Mouse (Mus musculus): ENCODE results near the gene Cat.

The Cat gene

DNA sequence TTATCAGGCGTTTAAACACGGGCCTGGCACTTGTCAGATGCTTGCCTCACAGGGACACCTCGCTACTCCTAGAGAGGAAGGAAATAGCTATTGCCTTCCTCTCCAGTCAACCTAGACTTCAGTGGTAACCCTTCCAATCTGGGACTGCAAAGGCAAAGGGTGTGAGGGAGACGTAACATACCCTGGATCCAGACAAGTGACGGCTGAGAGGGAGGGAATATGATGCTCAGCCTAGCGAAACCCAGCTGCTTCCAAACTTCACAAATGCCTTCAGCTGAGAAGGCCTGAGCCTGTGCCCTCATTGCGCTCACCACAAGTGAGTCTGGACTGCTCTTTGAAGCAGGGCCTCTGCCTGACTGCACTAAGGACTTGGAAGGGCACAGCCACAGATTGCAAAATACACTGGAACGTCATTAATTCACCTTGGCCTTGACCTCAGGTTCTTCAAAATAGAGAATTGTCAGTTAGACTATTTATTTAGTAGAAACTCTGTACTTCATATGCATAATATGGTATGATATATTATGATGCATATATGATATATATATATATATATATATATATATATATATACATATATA, 52.2 kb downstream of the Cat start:
- DNase-seq = no peak

DNA sequence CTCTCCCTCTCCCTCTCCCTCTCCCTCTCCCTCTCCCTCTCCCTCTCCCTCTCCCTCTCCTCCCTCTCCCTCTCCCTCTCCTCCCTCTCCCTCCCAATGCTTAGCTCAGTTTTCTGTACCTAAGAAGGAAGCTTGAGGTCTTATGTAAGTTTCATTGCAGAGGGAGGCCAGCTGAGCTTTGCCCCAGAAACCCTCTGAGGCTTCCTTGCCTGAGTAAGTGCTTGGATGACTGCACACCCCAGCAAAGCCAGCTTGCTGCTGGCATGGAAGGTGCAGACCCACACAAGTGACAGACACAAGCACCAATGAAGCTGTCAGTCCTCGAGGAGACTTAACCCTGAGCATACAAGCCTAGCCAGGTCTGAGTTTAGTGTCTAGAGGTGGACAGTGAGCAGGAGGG, 54.2 kb downstream of the Cat start:
- DNase-seq = no peak

DNA sequence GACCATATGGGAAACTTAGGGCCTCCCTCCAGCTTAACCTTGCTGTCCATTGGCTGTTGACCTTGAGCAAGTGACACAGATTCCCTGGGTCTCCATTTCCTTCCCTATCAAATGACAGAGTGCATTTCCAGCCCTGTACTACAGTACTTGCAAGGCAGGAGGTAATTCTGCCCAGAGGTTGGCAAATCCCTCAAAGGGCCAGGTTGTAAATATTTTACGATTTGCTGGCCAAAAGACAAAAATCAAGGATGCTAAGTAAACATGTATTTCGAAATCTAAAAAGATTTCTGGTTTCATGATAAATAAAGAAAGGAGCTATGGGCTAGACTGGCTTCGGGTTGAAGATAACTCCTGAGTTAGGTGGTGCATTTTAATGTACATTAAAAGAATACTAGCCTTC, 56.6 kb downstream of the Cat start:
- no peak for DNase-seq

DNA sequence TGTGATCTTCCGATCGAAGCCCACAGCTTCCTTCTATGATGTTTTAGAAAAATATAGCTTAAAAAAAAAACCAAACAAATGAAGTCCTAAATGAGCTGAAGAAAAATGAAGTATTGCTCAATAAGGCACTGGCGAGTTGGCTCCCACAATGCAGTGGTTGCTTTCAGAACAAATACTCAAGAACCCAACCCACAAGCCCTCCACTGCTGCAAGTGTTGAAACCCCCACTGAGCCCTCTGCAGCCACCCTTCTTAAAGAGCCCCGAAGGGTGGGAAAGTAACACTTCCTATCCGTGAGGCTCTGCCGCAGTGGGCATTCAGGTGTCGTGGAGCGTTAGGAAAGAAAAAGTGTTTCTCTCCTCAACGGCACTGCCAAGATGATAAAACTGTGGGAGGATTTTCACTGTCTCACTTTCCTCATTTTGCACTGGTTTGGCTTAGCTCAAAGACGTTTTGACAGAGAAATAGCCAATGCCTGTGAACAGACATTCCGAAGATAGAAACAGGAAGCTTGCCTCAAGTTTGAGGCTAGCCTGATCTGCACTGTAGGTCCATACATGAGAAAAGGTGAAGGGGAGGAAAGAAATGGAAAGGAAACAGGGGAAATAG, 59.4 kb downstream of the Cat start:
- no peak for DNase-seq

DNA sequence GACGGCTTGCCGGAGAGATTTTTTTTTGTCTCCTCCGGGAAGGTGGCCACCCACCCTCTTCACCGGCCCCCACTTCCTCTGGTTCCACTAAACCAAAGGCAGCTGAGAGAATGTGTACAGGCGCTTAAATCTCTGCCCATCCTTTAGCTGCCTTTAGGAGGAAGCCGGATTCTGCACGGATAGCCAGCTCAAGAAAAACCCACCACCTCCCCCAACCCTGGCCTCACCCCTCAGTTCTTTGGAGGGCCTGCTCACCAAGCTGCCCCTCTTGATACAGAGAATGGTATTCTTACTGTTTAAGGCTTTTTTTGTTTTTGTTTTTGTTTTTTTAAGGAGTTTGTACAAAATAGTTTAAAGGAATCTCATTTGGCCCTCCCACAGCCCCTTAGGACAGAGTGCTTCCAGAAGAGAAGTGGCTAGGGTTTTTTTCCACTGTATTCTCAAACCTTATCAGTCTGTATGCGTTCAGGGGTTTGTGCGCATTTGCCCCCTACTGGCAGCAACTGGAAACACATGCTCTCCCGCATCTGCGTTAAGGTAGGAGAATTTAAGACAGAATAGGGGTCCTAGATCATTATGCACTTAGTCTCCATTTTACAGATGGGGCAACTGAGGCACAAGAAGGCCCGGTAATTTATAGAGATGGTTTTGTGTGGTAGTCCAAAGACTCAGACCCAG, 60.5 kb downstream of the Cat start:
- DNase-seq = peak; percentile 74

DNA sequence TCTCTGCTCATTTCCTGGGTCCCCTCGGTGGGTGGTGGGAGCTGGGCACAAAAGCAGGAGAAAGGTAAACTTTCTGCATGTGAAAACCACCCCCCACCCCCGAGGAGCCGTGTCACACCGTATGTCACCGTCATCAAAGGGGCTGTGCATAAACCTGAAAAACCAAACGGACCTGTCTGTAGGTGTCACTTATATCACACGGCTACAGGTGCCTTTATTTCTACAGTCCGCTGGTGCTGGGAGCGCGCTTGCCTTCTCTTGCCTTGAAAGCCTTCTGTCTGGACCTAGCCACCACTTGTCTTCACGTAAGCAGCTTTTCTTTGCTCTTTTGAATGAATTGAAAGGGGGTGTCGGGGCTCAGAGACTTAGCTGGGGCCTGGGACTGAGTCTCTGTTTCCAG, 61.1 kb downstream of the Cat start:
- DNase-seq = no peak

DNA sequence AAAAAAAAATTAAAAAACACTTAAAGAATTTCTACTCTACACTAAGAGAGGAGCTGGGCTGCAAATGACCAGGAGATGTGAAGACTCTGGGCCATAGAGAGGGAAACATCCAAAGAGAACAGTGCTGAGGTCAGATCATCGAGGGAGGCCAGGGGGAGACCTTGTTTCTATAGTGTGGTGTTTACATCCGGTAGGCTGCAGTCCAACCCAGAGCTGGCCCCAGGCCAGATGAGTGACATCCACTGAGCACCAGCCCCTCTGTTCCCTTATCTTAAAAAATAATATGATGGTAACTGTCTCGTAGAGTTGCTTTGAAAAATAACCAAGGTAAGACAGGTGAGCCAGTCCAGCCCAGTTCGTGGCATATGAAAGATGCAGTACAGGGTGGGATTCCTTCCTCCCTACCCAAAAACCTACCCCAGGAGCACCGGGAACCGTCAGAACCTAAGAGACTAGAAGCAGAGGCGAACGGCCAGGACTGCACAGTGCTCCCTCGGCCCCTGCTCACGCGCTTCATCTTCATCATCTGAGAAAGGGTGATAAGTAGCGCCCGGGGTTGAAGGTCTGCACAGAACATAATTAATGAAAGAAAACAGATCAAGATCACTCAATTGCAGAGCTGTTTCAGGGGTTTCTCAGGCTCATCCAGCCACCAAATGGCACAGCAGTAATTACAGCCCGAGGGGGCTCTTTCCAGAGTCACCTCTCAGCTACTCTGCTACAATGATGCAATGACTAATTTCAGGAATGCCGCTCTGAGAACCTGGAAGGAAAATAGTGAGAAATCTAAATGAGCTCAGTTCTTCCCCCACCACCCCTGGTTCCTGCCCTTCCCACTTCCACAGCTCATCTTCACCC, 64.1 kb downstream of the Cat start:
- no peak for DNase-seq

DNA sequence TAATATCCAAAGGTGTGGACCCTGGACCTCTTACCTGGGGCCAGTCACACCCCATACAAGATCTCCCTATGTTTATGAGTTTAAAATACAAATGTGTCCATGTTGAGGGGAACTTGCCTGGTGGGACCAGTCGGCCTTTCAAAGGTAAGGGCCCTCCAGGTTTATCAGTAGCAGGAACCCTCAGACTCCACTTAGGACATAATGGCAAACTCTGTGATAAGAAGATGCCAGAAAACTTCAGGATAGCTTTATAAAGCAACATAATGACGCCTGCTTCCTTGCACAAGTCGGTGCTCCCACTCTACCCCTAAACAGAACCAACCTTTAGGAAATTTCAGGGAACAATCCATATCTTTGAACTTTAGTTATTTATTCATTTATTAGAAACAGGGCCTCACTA, 69.2 kb downstream of the Cat start:
- no peak for DNase-seq

DNA sequence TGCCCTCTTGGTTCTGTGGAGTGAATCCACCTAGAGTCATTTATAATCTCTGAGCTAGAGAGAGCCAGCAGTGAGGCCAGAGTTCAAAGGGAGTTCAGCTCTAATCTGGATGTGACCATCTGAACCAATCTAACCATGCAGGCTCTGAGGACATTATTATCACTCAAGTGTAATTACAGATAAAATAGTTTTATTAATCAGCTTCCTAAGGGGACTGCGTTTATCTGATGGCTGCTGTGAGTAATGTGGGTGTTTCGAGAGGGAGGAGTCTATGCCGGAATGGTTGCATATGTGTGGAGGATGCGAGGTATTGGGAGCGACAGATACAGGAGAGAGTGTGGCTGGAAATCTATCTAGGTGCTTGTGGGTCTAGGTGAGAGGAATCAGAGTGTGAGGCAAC, 71.6 kb downstream of the Cat start:
- DNase-seq = no peak

DNA sequence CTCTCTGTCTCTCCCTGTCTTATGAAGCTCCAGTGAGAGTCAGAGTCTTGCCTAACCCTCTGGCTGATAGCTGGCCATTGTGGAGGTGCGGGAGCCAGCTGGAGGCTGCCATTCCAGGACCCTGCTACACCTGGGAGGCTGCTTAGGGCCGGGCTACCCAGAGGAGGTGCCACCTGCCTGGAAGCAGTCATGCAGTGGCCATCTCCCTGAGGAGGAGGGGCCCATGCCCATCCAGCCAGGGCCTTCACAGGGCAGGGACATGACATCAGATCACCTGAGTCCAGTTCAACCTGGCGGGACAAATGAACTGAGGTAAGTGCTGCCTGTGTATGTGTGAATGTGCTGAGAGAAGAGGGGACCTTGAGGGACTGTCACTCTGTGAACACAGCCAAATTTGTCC, 73.1 kb downstream of the Cat start:
- no peak for DNase-seq

DNA sequence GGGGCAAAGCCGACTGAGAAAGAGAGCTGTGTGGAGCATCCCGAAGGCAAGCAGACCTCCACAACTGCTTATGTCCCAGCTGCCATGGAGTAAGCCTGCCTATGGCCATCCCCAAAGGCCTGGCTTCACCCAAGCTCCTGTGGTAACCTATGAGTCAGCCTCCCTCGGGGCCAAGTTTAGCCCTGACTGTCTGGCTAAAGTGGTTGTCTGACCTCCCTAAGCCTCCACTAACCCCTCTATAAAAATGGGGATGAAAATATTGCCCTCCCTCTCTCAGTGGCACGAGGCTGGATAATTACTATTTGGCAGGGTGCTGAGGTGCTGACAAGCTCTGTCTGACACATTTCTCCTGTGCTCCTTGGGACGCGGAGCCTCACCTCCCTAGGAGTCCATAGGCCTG, 73.6 kb downstream of the Cat start, which contains the start of gene Elf5:
Gene Elf5, plus strand, starts transcription at position 341 of the 400 bp plus-strand sequence.
- no peak for DNase-seq

DNA sequence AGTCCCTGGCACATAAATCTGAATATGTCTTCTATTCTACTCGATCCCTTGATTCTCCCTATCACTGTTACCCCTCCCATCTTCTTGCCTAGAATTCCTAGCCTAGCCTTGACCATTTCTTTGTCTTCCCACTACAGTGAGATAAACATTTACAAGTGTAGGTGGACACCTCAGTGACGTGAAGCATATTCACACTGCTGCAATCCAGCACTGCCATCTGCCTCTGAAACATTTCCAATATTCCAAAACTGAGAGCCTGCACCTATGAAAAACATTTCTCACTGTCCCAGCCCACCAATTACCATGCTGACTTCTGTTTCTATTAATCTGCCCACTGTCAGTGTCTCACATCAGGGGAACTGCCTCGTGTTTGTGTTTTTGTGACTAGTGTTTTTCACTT, 78.7 kb downstream of the Cat start:
- no peak for DNase-seq
